Mouse (Mus musculus) thymus, adult 2 months (tissue): Measurements from ENCODE around the gene Senp2.

Source experiments
- CTCF ChIP-seq: fragments of 200-500 bp; IDR thresholded peaks from 2 replicates; pipeline ENCODE4 v1.5.1; 2012; ENCODE audit warnings: mild to moderate bottlenecking, control low read depth, low read length, moderate library complexity, borderline replicate concordance; ENCODE audit not compliant: control insufficient read depth, poor library complexity, insufficient read depth; ENCODE audit errors: extremely low read depth
- POLR2A ChIP-seq: fragments of 200-500 bp; IDR thresholded peaks from 2 replicates; pipeline ENCODE4 v1.6.1; 2012; ENCODE audit warnings: mild to moderate bottlenecking, low read length, control low read depth, moderate library complexity; ENCODE audit not compliant: control insufficient read depth, poor library complexity, insufficient read depth; ENCODE audit errors: extremely low read depth

- TF ChIP-seq CTCF (no peak), POLR2A (no peak)
Measured at GRCm38 (mm10) chr16:21986191-21986590, 23.1 kb upstream of the Senp2 start.
